Mouse (Mus musculus) induced T-regulatory cell, adult 2 months (primary cell): ENCODE results near the gene Popdc3.
"Not testable (repeated sequence)": the region's sequence is repeated elsewhere in the genome, so short reads cannot be mapped to it uniquely, and the experiment has no call there.

Experiments used
- DNase-seq: peaks from one replicate; pipeline ENCODE4 v3.0.0-alpha.2; 2012; ENCODE audit warnings: low read depth

Popdc3 gene

GRCm38 (mm10) chr10:45194531-45194930 lies 16.6 kb downstream of the Popdc3 start:
- no peak for DNase-seq

DNA sequence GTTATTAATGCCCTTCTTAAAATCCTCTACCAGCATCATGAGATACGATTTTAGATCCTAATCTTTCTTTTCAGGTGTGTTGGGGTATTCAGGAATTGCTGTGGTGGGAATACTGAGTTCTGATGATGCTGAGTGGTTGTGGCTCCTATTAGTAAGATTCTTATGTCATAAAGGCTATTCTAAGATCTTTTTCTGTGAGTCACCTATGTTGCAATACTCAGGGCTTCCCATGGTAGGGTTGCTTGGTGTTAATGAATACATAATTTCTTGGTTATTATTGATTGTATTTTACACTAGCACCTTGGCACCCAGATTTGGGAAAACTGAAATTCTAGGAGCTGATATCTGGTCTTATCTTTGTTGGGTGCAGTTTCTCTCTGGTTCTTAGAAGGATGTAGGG lies 26.7 kb downstream of the Popdc3 start:
- DNase-seq, result no peak

- no peak for DNase-seq
Observed at GRCm38 (mm10) chr10:45210201-45210600, 32.3 kb downstream of the Popdc3 start.

DNA sequence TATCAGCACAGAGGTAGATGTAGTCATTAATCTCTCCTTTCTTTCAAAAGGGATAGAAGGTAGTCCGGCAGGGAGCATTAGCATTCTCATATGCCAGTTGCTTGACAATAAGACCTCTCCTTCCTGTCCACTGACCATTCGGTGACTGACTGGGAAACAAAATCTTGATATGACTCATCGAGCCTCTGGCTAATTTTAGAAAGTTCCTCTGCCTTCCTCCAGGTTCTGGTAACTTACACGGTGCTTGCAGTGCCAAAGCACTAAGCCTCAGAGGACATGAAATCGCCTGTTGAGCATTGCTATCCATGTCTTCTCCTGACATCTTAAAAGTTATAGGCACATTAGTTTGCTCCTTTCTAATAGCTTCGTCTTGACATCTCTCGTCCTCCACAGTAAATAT lies 38.8 kb downstream of the Popdc3 start:
- DNase-seq, result no peak

GRCm38 (mm10) chr10:45229954-45230353 lies 52.1 kb downstream of the Popdc3 start:
- DNase-seq, result no peak

DNA sequence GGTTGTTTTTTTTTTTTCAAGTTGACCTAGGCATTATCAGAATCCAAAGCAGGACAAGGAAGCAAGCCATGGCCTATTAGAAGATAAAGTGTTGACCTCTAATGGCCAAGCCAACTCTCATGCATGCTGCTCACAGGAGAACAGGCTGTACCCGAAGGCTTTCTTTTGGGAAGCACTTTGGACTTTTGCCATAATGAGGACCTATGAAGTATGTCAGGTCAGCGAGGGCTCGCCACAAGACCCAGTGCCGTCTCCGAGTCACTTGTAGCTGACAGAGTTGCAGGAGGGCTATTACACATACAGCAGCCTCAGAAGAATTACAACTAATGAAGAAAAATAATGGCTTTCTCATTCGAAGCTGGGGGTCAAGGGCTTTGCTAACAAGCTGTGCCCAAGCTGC lies 55.5 kb downstream of the Popdc3 start:
- no peak for DNase-seq

- DNase-seq, result no peak
Observed at GRCm38 (mm10) chr10:45236304-45236703, 58.4 kb downstream of the Popdc3 start.

- no peak for DNase-seq
Observed at GRCm38 (mm10) chr10:45237492-45237891, 59.6 kb downstream of the Popdc3 start.

GRCm38 (mm10) chr10:45260477-45260876 lies 82.6 kb downstream of the Popdc3 start:
- DNase-seq, result no peak

DNA sequence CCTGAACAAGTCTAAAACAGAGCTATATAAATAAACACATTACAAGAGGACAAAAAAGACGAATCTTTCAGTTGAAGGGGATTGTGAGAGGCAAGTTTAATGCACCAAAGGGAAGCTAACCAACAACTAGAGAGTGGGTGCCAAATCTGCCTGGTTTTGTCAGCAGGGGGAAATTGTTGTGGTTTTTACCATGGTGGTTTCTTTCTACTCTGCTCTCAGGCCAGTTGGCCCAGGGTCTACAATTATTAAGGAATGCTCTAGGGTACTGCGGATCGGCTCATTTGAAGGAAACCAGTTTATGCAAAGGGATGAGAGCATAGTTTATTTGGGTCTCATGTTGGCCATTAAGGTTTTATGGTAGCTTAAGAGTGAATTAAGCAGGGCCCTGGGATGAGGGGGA lies 84.2 kb downstream of the Popdc3 start:
- DNase-seq, result no peak

DNA sequence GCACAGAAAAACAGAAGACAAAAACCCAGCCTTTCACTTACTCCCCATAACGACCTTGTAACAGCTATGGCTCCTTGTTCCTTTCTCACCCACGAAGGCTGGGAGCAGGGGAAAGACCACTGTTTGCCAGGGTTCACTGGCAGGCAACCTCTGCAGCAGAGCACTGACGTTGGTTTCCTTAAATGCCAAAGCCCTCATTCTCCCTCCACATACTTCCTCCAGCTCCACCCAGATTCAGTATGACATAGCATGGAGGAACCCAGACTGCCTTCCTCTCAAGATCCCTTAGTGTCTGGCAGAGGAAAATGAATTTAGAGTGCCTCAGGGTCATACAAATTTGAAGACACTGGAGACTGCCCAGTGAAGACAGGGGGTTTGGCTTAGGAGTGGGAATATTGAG lies 98.6 kb downstream of the Popdc3 start:
- no peak for DNase-seq

- peak; percentile 35 for DNase-seq
Observed at GRCm38 (mm10) chr10:45276995-45277394, 99.1 kb downstream of the Popdc3 start.

GRCm38 (mm10) chr10:45285651-45286050 lies 107.8 kb downstream of the Popdc3 start:
- DNase-seq, result no peak

DNA sequence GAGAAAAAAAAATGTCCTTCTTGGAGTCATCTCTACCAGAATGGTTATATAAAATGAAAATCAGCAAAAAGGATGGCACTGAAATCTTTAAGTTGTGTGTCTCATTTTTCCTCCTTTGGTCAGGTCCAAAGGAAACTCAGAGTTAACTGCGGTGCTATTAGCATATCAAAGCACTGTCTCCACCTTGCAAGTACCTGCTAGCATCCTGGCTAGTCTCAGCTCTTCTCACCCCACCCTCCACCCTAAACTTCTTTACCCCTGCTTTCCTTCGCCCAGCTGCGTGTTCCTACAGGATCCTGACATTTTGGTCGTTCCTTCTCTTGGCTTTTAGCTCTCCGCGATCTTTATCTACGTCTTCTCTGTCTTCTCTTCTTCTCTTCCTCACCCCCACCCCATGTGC lies 110.5 kb downstream of the Popdc3 start:
- no peak for DNase-seq

DNA sequence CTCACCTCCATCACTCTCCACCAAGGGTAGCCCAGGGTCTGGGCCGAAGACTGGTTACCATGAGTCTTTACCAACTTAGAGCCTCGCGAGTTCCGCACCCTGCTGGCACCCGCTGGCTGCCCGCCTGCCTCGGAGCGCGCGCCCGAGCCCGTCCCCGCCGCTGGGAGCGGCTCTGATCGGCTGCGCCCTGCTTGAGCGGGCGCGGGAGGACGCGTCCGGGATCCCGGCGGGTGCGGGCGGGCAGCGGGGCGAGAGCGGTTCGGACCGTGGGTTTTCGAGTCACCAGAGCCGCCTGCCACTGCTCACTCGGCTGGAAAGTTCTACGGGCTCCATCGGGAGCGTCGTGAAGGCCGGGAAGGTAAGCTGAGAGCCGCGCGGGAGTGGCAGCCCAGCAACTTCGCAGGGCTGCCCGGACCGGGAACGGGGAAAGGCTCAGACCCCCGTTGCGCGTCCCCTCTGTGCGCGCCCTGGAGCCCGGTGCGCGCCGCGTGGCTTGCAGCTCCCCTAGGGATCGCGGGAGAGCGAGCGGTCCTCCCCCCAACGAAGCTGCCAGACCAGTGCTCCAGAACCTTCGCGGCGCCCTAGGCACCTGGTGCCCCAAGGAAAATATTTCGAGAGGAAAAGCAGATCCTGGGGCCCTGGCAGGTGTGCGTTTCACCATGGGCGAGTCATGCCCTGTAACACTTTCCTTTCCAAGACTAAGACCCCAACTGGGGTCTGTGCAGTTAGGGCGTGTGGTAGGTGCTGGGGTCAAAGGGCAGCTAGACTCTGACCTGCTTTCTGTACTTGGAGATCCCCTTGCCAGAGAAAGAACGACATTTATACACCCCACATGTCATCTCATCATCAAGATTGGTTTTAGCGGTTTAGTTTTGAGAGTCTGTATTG lies 111.6 kb downstream of the Popdc3 start:
- no peak for DNase-seq

DNA sequence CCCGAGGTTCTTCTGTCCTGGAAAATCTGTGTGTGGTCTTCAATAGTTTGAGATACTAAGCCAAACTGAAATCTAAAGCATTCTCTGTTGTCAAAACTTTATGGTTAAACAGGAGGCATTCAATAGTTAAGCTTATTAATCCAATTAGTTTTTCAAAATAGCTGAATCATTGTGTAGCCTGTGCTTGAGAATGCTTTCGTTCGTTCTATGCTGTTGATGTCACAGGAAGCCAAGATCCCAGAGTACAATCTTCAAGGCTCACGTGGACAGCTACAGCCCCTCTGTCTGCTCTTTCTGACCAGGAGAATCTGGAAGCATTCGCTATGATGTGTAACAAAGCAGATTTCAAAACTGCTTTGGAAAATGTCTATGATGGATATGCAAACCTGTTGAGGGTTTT lies 112.7 kb downstream of the Popdc3 start:
- DNase-seq, result no peak

DNA sequence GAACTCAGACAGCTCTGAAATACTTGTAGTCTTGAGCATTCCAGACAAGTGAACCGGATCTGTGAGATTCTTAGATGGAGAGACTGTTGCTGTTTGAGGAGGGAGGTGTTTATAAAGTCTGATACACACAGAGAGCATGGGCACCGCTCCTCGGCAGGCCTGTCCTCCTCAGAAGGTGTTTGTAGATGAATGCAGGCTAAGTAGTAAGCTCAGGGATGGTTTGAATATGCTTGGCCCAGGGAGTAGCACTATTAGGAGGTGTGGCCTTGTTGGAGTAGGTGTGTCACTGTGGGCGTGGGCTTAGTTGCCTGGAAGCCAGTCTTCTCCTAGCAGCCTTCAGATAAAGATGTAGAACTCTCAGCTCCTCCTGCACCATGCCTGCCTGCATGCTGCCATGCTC lies 114.3 kb downstream of the Popdc3 start:
- not testable (repeated sequence) for DNase-seq

DNA sequence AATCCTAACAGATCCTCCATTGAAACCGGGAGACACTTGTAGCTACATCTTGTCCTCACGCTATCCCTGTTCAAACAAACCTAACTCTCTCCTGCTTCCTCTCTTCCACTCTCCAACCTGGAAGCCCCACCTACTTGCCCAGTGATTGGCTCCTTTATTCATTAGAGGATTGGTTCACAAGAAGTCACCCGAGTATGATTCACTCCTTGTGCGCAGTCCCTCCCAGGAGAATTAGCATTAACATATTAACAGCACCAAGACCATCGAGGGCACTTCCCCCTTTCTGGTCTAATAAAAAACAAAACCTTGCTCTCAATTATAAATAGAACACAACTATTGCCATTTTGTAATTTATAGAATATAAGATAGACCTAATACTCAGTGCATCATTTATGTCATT lies 117.2 kb downstream of the Popdc3 start:
- no peak for DNase-seq

- no peak for DNase-seq
Observed at GRCm38 (mm10) chr10:45298503-45298902, 120.6 kb downstream of the Popdc3 start.

- no peak for DNase-seq
Observed at GRCm38 (mm10) chr10:45299509-45299908, 121.6 kb downstream of the Popdc3 start.

DNA sequence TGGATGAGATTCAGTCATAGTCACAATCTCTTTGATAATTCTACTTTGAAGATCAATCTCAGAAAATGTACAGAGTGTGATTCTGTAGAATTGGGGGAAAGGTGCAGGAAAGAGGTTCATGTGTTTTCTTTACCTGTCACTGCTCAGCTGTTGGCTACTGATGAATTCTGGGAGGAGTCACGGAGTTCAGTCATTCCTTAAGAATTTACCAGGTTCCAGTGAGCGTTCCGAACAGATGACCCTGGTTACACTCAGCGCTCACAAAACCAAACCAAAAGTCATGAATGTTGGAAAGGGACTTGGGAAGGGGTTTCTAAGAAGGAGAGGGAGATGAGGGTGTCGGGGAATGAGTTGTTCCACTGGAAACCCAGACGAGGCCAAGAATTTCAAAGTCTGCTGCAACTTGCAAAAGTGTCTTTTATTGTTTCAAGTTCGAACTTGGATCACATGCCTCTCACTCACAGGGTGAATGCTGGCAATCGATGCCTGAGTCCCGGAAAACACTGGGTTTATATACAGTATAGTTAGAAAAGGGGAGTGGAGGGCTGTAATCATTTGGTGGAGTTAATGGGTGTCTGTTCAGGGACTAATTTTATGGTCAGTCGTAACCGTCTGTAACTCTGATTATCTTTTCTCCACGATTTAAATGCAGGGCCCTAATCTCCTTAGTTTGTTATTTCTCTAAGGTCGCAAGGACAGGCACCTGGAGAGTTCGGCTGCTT lies 125.6 kb downstream of the Popdc3 start:
- no peak for DNase-seq

DNA sequence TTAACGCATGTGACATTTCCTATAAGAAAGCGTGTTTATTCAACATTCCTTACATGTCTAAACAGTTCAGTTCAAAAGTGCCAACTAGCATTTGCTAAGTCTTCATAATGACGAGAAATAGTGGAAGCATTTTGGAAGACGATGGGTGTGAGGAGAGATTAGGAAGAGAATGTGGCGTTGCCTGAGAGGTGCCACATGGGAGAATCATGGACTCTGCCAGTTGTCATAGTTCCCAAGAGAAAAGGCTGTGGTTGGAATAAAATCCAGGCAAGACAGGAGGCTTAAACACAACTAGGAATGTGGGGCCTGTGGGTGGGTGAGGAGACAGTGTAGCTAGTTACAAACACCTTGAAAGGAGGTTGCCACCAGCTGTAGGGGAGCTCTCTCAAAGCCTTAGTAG lies 127.3 kb downstream of the Popdc3 start:
- no peak for DNase-seq

DNA sequence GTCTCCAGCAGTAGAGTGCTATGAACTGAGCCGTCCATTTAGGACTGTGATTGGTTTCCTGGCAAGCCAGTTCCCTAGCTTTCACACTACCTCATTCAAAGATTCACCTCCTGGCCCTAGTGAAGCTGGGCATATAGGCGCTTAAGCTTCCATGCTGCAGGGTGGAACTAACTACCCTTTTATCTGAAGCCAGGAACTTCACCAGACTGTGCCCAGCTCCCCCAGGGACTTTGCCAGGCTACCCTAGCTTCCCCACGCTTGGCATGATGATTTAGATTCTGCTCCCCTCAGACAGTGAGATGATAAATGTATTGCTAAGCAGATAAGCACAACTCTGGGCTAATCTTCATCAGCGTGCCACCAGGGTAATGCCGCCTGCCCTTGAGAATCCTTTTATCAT lies 133.2 kb downstream of the Popdc3 start:
- no peak for DNase-seq
